Mouse (Mus musculus) kidney, adult 2 months (tissue): Measurements from ENCODE around the gene Epas1. TPM values are rescaled to one million over a fixed set of nuclear protein-coding genes. Genes with fewer than 3 reads are reported as not detected.

Source experiments
- DNase-seq: peaks from one replicate; pipeline ENCODE4 v3.0.0; 2021
- H3K27ac ChIP-seq: fragments of 200-500 bp; 2 replicates; pipeline ENCODE4 v1.5.1; 2012; ENCODE audit warnings: low read depth, low read length, control low read depth, inconsistent platforms; ENCODE audit not compliant: insufficient read depth
- H3K27me3 ChIP-seq: fragments of 200-500 bp; replicated peaks from 2 replicates; pipeline ENCODE4 v1.6.1; 2012; ENCODE audit warnings: mild to moderate bottlenecking, moderate library complexity, low read length, inconsistent platforms; ENCODE audit not compliant: control insufficient read depth, insufficient read depth
- H3K36me3 ChIP-seq: fragments of 200-500 bp; 2 replicates; pipeline ENCODE4 v1.6.1; 2012; ENCODE audit warnings: mild to moderate bottlenecking, moderate library complexity, low read length, inconsistent platforms; ENCODE audit not compliant: control insufficient read depth, insufficient read depth
- H3K4me1 ChIP-seq: fragments of 200-500 bp; 2 replicates; pipeline ENCODE4 v1.6.1; 2011; ENCODE audit warnings: low read length; ENCODE audit not compliant: control insufficient read depth, insufficient read depth
- H3K4me3 ChIP-seq: fragments of 200-500 bp; 2 replicates; pipeline ENCODE4 v1.5.1; 2011; ENCODE audit warnings: mild to moderate bottlenecking, low read depth, low read length, control low read depth; ENCODE audit not compliant: insufficient read depth
- CTCF ChIP-seq: fragments of 200-500 bp; conservative IDR thresholded peaks from 2 replicates; pipeline ENCODE4 v1.5.1; 2011; ENCODE audit warnings: low read depth, mild to moderate bottlenecking, control low read depth, low read length, moderate library complexity, mixed read lengths; ENCODE audit not compliant: insufficient read depth, insufficient read length
- POLR2A ChIP-seq: fragments of 200-500 bp; IDR thresholded peaks from one replicate; pipeline ENCODE4 v1.6.1; 2011; ENCODE audit warnings: low read depth, low read length, control low read depth
- WGBS: fragments of 180-500 bp; shearing (Covaris S2); methylation state at CpG from one replicate; pipeline ENCODE4 v1.1.7; 2018; 5-methylcytosine and 5-hydroxymethylcytosine counted together
- polyA plus RNA-seq: library from polyadenylated mRNA; depleted of rRNA; stranded (reverse); fragments of >200 nt; gene quantifications from 2 replicates; pipeline ENCODE4 v1.2.3, GENCODE M21; 2012

Epas1 gene
- polyA plus RNA-seq, 1 experiment: 108 TPM

GRCm38 (mm10) chr17:86800535-86800934, 47.0 kb downstream of the Epas1 start:
- Histone ChIP-seq H3K4me1 (peaks cover 20% of the 10 kb centered on the region), H3K36me3 (no peaks in the 10 kb centered on the region), H3K4me3 (no peak overlapping the region), H3K27me3 (no peaks in the 10 kb centered on the region), H3K27ac (peak overlapping the region; percentile 56)
- TF ChIP-seq POLR2A (no peak), CTCF (no peak)
- peak; percentile 60 for DNase-seq
- 57% methylated on average over 12 of the region's 12 CpGs for WGBS

GRCm38 (mm10) chr17:86801213-86801815, 47.8 kb downstream of the Epas1 start:
- WGBS: 68% methylated on average over 11 of the region's 11 CpGs
- peaks cover 13% of the 10 kb centered on the region for H3K4me1 ChIP-seq
- H3K4me3 ChIP-seq: no peak overlapping the region

GRCm38 (mm10) chr17:86801876-86802275, 48.4 kb downstream of the Epas1 start:
- Histone ChIP-seq H3K4me1 (peaks cover 7% of the 10 kb centered on the region), H3K36me3 (no peaks in the 10 kb centered on the region), H3K4me3 (no peak overlapping the region), H3K27me3 (no peaks in the 10 kb centered on the region), H3K27ac (peak overlapping the region; percentile 77)
- TF ChIP-seq POLR2A (no peak), CTCF (no peak)
- DNase-seq: peak; percentile 74
- WGBS: 65% methylated on average over 9 of the region's 9 CpGs

More at GRCm38 (mm10) chr17:86801213-86801815, 47.8 kb downstream of the Epas1 start:
- Histone ChIP-seq H3K27ac (peak overlapping the region; percentile 73), H3K36me3 (no peaks in the 10 kb centered on the region), H3K27me3 (no peaks in the 10 kb centered on the region)
- DNase-seq: peak; percentile 89
- TF ChIP-seq CTCF: no peak
- no peak for TF ChIP-seq POLR2A

- TF ChIP-seq POLR2A (no peak), CTCF (peak; percentile 51)
- peak; percentile 77 for DNase-seq
- no peaks in the 10 kb centered on the region for H3K27me3 ChIP-seq
- peak overlapping the region; percentile 77 for H3K27ac ChIP-seq
- H3K4me1 ChIP-seq: peaks cover 4% of the 10 kb centered on the region
- WGBS: 63% methylated on average over 9 of the region's 9 CpGs
- no peak overlapping the region for H3K4me3 ChIP-seq
- no peaks in the 10 kb centered on the region for H3K36me3 ChIP-seq
Measured at GRCm38 (mm10) chr17:86802351-86802985, 49.0 kb downstream of the Epas1 start.

GRCm38 (mm10) chr17:86803147-86803546, 49.6 kb downstream of the Epas1 start:
- DNase-seq: peak; percentile 61
- peaks cover 4% of the 10 kb centered on the region for H3K4me1 ChIP-seq
- TF ChIP-seq POLR2A: no peak
- no peak for TF ChIP-seq CTCF
- H3K36me3 ChIP-seq: no peaks in the 10 kb centered on the region
- H3K27ac ChIP-seq: peak overlapping the region; percentile 42
- H3K4me3 ChIP-seq: no peak overlapping the region
- 65% methylated on average over 10 of the region's 10 CpGs for WGBS
- no peaks in the 10 kb centered on the region for H3K27me3 ChIP-seq

GRCm38 (mm10) chr17:86803653-86804052, 50.2 kb downstream of the Epas1 start:
- Histone ChIP-seq H3K27ac (0 out of 2 replicates have a peak overlapping the region, but pooled peaks have one; percentile 19), H3K4me1 (peaks cover 4% of the 10 kb centered on the region), H3K4me3 (no peak overlapping the region), H3K36me3 (no peaks in the 10 kb centered on the region), H3K27me3 (no peaks in the 10 kb centered on the region)
- no peak for DNase-seq
- TF ChIP-seq CTCF (peak; percentile 56), POLR2A (no peak)
- WGBS: 85% methylated on average over 5 of the region's 5 CpGs

- H3K27me3 ChIP-seq: no peaks in the 10 kb centered on the region
- peak; percentile 53 for DNase-seq
- TF ChIP-seq POLR2A (no peak), CTCF (no peak)
- H3K4me1 ChIP-seq: no peaks in the 10 kb centered on the region
- 3% methylated on average over 4 of the region's 4 CpGs for WGBS
- H3K27ac ChIP-seq: no peak overlapping the region
- H3K36me3 ChIP-seq: no peaks in the 10 kb centered on the region
- H3K4me3 ChIP-seq: no peak overlapping the region
Measured at GRCm38 (mm10) chr17:86812029-86812428, 58.5 kb downstream of the Epas1 start.
